Mouse (Mus musculus): ENCODE data around the gene Arsg.
"Not testable (repeated sequence)": the region's sequence is repeated elsewhere in the genome, so short reads cannot be mapped to it uniquely, and the experiment has no call there.

DNA sequence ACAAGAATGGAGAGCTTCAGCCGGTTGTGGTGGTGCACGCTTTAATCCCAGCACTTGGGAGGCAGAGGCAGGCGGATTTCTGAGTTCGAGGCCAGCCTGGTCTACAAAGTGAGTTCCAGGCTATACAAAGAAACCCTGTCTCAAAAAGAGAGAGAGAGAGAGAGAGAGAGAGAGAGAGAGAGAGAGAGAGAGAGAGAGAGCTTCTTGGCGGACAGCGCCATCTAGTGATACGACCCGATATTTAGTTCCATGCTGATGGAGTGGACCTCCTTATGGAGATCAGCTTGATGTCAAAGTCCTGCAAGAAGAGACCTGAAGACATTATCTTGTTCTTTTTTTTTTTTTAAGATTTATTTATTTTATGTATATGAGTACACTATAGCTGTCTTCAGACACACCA is 145.9 kb downstream of the Arsg start:
- TF ChIP-seq CTCF (IDR thresholded peaks at IDR 0.05; ENCODE audit: extremely low read depth, insufficient read depth, insufficient read length, insufficient replicate concordance) = peak; percentile 37; the same call in 1 of the 2 replicates
- not testable (repeated sequence) for TF ChIP-seq POLR2A (IDR thresholded peaks at IDR 0.05; ENCODE audit: low read depth, low read length)

All from spleen, adult 2 months (tissue).